Comparison of ENCODE assay signal across 10 mouse cellular contexts in the genomic region with DNA sequence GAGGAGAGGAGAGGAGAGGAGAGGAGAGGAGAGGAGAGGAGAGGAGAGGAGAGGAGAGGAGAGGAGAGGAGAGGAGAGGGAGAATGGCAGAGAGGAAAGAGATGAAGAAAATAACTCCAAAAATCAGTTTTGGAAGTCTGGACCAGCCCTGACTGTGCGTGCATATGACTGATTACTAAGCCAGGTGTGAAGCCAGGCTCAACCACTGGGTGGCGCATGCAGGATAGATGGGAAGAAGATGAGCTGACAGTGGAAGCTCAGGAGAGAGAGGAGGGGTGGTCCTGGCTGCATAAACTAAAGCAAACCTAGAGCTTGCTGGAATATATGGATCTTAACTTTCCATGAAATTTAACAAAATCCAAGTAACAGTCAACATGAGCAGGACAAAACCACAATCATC. TPM values are rescaled to one million over a fixed set of nuclear protein-coding genes. Genes with fewer than 3 reads are reported as not detected.
DNase-seq lines count a peak whose midpoint lies in the region; ATAC-seq lines count a peak whose summit lies in the region.
"Had no signal": no experiment of that assay in that cellular context is flagged by ENCODE, and none has a peak within 500 bp of the region (broad histone marks: within the 10 kb centered on the region; RNA-seq: fewer than 3 reads in every experiment).

No protein-coding gene starts in this region.

- H3K9ac ChIP-seq in forebrain, embryonic 14.5 days (ENCODE audit: low read length) = no peak overlapping the region

- no peak overlapping the region for H3K4me3 ChIP-seq in forebrain, embryonic 14.5 days (ENCODE audit: low read depth, low read length)

- no peak overlapping the region for H3K27ac ChIP-seq in forebrain, embryonic 14.5 days (ENCODE audit: low read depth, low read length)

- peak; percentile 54; the same call in 1 of the 2 replicates for ATAC-seq in forebrain, embryonic 14.5 days
- ATAC-seq: Patski had no signal

- intact Hi-C loops in heart, postnatal 25 days (cut with DNase I) = loop anchor here (1.0 to 10.0 kb wide), 2 partner anchors 41 to 203 kb away; no protein-coding TSS in a partner anchor

- no peak overlapping the region for H3K4me2 ChIP-seq in forebrain, embryonic 14.5 days (ENCODE audit: low read length)

- 29% methylated on average over 2 of the region's 2 CpGs for WGBS in forebrain, embryonic 14.5 days

- 0 out of 2 replicates have a peak, but pooled peaks cover 11% of the 10 kb centered on the region for H3K36me3 ChIP-seq in forebrain, embryonic 14.5 days (ENCODE audit: control insufficient read depth, insufficient read depth, low read length)

- H3K27me3 ChIP-seq in forebrain, embryonic 14.5 days (replicated peaks; ENCODE audit: control insufficient read depth, insufficient read depth, low read length) = no peaks in the 10 kb centered on the region
- H3K27me3 ChIP-seq: Patski had no signal

- H3K9me3 ChIP-seq in forebrain, embryonic 14.5 days (replicated peaks; ENCODE audit: control insufficient read depth, low read length) = no peaks in the 10 kb centered on the region

- H3K4me1 ChIP-seq in forebrain, embryonic 14.5 days (ENCODE audit: control insufficient read depth, insufficient read depth, low read length) = no peaks in the 10 kb centered on the region

- DNase-seq in heart, adult 11 months = peak; percentile 83
- DNase-seq in heart, postnatal 25 days (ENCODE audit: low spot score) = no peak
- DNase-seq in B cell, adult 2 months = peak; percentile 69
- DNase-seq in brain, adult 2 months (ENCODE audit: low read depth, low spot score) = peak; percentile 69
- peak; percentile 62 for DNase-seq in forebrain, embryonic 14.5 days (ENCODE audit: low spot score)
- DNase-seq in kidney, postnatal 36 days = peak; percentile 51 to 85
- peak; percentile 80 for DNase-seq in lung, postnatal 36 days
- DNase-seq in spleen, postnatal 14 days (ENCODE audit: low spot score in 2 of 2) = peak; percentile 24 to 52

RNA-seq across cellular contexts. Expression of gene Haus7, which starts 6.9 kb away (rescaled TPM):
- 1 to 10 TPM; 4.8 to 6.2 TPM for total RNA-seq in heart, postnatal 25 days (2021)
- polyA plus RNA-seq in forebrain, embryonic 14.5 days (2014; fragmentation: Nextera tagmentation; extraction: Ambion mirVana) = 64.2 TPM in 2 replicates

RNA-seq across cellular contexts. Expression of gene Trex2, which starts 16.8 kb away (rescaled TPM):
- not detected for total RNA-seq in heart, postnatal 25 days (2021)
- polyA plus RNA-seq in forebrain, embryonic 14.5 days (2014; fragmentation: Nextera tagmentation; extraction: Ambion mirVana) = not detected in 2 replicates
- polyA plus RNA-seq: heart, embryonic 14.5 days; Patski had no signal

RNA-seq across cellular contexts. Expression of gene Bgn, which starts 31.5 kb away (rescaled TPM):
- total RNA-seq in heart, postnatal 25 days (2021) = 100 to 1,000 TPM; 213 to 224 TPM
- polyA plus RNA-seq in forebrain, embryonic 14.5 days (2014; fragmentation: Nextera tagmentation; extraction: Ambion mirVana) = 15.5 and 18.0 TPM in 2 replicates

RNA-seq across cellular contexts. Expression of gene Zfp92, which starts 41.1 kb away (rescaled TPM):
- not detected for total RNA-seq in heart, postnatal 25 days (2021)
- polyA plus RNA-seq in forebrain, embryonic 14.5 days (2014; fragmentation: Nextera tagmentation; extraction: Ambion mirVana) = 0.39 and 0.48 TPM in 2 replicates
- polyA plus RNA-seq: heart, embryonic 14.5 days had no signal

RNA-seq across cellular contexts. Expression of gene Atp2b3, which starts 50.9 kb away (rescaled TPM):
- total RNA-seq in heart, postnatal 25 days (2021) = under 1 TPM in 1 of 2 experiments, not detected in 1; 0.08 TPM
- polyA plus RNA-seq in forebrain, embryonic 14.5 days (2014; fragmentation: Nextera tagmentation; extraction: Ambion mirVana) = 2.1 and 3.8 TPM in 2 replicates
